13 mouse cellular contexts compared by ENCODE assay signal in genomic region chr1:183763864-183764726, GRCm38 (mm10).
DNase-seq lines count a peak whose midpoint lies in the region; ATAC-seq and TF ChIP-seq lines count a peak whose summit lies in the region.
"Had no signal": no experiment of that assay in that cellular context is flagged by ENCODE, and none has a peak within 500 bp of the region (broad histone marks: within the 10 kb centered on the region; RNA-seq: fewer than 3 reads in every experiment).

No protein-coding gene starts in this region.

- peak; percentile 84 for DNase-seq in midbrain, embryonic 11.5 days (ENCODE audit: low spot score, missing footprints)
- peak; percentile 29 for DNase-seq in embryonic facial prominence, embryonic 10.5 days (ENCODE audit: low spot score)
- no peak for DNase-seq in neural tube, embryonic 10.5 days (ENCODE audit: extremely low spot score, low spot score)
- no peak for DNase-seq in right cerebral cortex, adult 2 months (ENCODE audit: low spot score in 2 of 2)
- DNase-seq: gastrocnemius, postnatal 14 days had no signal

- no peak for ATAC-seq in midbrain, embryonic 11.5 days (ENCODE audit: low FRiP score)
- ATAC-seq in midbrain, embryonic 13.5 days, result no peak
- ATAC-seq in kidney, embryonic 16.5 days (ENCODE audit: low FRiP score, low TSS enrichment), result peak; percentile 97
- ATAC-seq in forebrain, embryonic 13.5 days, result no peak
- ATAC-seq: activated CD4-positive, CD25-positive, alpha-beta regulatory T cell, adult 4 months had no signal

- no peaks in the 10 kb centered on the region for H3K36me3 ChIP-seq in midbrain, embryonic 11.5 days (ENCODE audit: control insufficient read depth, insufficient read depth, low read length)
- no peaks in the 10 kb centered on the region for H3K36me3 ChIP-seq in midbrain, embryonic 13.5 days
- no peaks in the 10 kb centered on the region for H3K36me3 ChIP-seq in embryonic facial prominence, embryonic 10.5 days (replicated peaks)
- no peaks in the 10 kb centered on the region for H3K36me3 ChIP-seq in kidney, embryonic 16.5 days (ENCODE audit: insufficient read depth, low read length)
- no peaks in the 10 kb centered on the region for H3K36me3 ChIP-seq in small intestine, adult 2 months (ENCODE audit: control insufficient read depth, insufficient read depth, low read length)
- no peaks in the 10 kb centered on the region for H3K36me3 ChIP-seq in forebrain, embryonic 13.5 days (ENCODE audit: poor library complexity, severe bottlenecking)
- H3K36me3 ChIP-seq: embryonic facial prominence, embryonic 15.5 days; limb, embryonic 15.5 days had no signal

- H3K9me3 ChIP-seq in midbrain, embryonic 11.5 days (ENCODE audit: control insufficient read depth, low read length), result no peaks in the 10 kb centered on the region
- H3K9me3 ChIP-seq in midbrain, embryonic 13.5 days, result no peaks in the 10 kb centered on the region
- H3K9me3 ChIP-seq in embryonic facial prominence, embryonic 10.5 days, result no peaks in the 10 kb centered on the region
- H3K9me3 ChIP-seq in kidney, embryonic 16.5 days (ENCODE audit: low read length), result no peaks in the 10 kb centered on the region
- no peaks in the 10 kb centered on the region for H3K9me3 ChIP-seq in forebrain, embryonic 13.5 days (replicated peaks)
- H3K9me3 ChIP-seq: embryonic facial prominence, embryonic 15.5 days; limb, embryonic 15.5 days had no signal

- H3K27me3 ChIP-seq in midbrain, embryonic 11.5 days (ENCODE audit: control insufficient read depth, insufficient read depth, low read length), result no peaks in the 10 kb centered on the region; the same call in 1 of the 2 replicates
- no peaks in the 10 kb centered on the region for H3K27me3 ChIP-seq in midbrain, embryonic 13.5 days
- H3K27me3 ChIP-seq in embryonic facial prominence, embryonic 10.5 days (replicated peaks; ENCODE audit: low read depth, poor library complexity, severe bottlenecking), result no peaks in the 10 kb centered on the region
- H3K27me3 ChIP-seq in kidney, embryonic 16.5 days (ENCODE audit: insufficient read depth, low read length), result no peaks in the 10 kb centered on the region
- H3K27me3 ChIP-seq in small intestine, adult 2 months (ENCODE audit: control insufficient read depth, insufficient read depth, low read length), result no peaks in the 10 kb centered on the region
- no peaks in the 10 kb centered on the region for H3K27me3 ChIP-seq in forebrain, embryonic 13.5 days
- H3K27me3 ChIP-seq: CH12.LX; embryonic facial prominence, embryonic 15.5 days; limb, embryonic 15.5 days had no signal

- TF ChIP-seq CTCF in small intestine, adult 2 months (IDR thresholded peaks at IDR 0.05; ENCODE audit: extremely low read depth, insufficient read length, insufficient replicate concordance, low read depth, low read length), result no peak

- H3K4me3 ChIP-seq in midbrain, embryonic 11.5 days (ENCODE audit: low read depth, low read length), result no peak overlapping the region
- H3K4me3 ChIP-seq in midbrain, embryonic 13.5 days (replicated peaks), result no peak overlapping the region
- no peak overlapping the region for H3K4me3 ChIP-seq in embryonic facial prominence, embryonic 10.5 days
- H3K4me3 ChIP-seq in kidney, embryonic 16.5 days (ENCODE audit: low read length), result no peak overlapping the region
- H3K4me3 ChIP-seq in small intestine, adult 2 months (ENCODE audit: low read depth, low read length), result no peak overlapping the region
- no peak overlapping the region for H3K4me3 ChIP-seq in forebrain, embryonic 13.5 days
- H3K4me3 ChIP-seq: embryonic facial prominence, embryonic 15.5 days; limb, embryonic 15.5 days had no signal

- H3K9ac ChIP-seq in midbrain, embryonic 11.5 days (ENCODE audit: low read length), result no peak overlapping the region
- no peak overlapping the region for H3K9ac ChIP-seq in midbrain, embryonic 13.5 days (replicated peaks)
- no peak overlapping the region for H3K9ac ChIP-seq in kidney, embryonic 16.5 days (replicated peaks; ENCODE audit: low read length)
- no peak overlapping the region for H3K9ac ChIP-seq in forebrain, embryonic 13.5 days
- H3K9ac ChIP-seq: embryonic facial prominence, embryonic 15.5 days; limb, embryonic 15.5 days had no signal

- no peak overlapping the region for H3K27ac ChIP-seq in midbrain, embryonic 11.5 days (ENCODE audit: low read depth, low read length)
- H3K27ac ChIP-seq in midbrain, embryonic 13.5 days, result no peak overlapping the region
- H3K27ac ChIP-seq in embryonic facial prominence, embryonic 10.5 days (replicated peaks), result no peak overlapping the region
- H3K27ac ChIP-seq in kidney, embryonic 16.5 days (ENCODE audit: low read length), result peak overlapping the region; percentile 62; the same call in 1 of the 2 replicates
- H3K27ac ChIP-seq in small intestine, adult 2 months (ENCODE audit: insufficient read depth, low read depth, low read length), result peak overlapping the region; percentile 89
- H3K27ac ChIP-seq in forebrain, embryonic 13.5 days, result no peak overlapping the region
- H3K27ac ChIP-seq: embryonic facial prominence, embryonic 15.5 days; limb, embryonic 15.5 days had no signal

- H3K4me1 ChIP-seq in midbrain, embryonic 11.5 days (ENCODE audit: control insufficient read depth, insufficient read depth, low read length), result no peaks in the 10 kb centered on the region
- no peaks in the 10 kb centered on the region for H3K4me1 ChIP-seq in midbrain, embryonic 13.5 days (replicated peaks)
- 0 out of 2 replicates have a peak, but pooled peaks cover 3% of the 10 kb centered on the region for H3K4me1 ChIP-seq in embryonic facial prominence, embryonic 10.5 days
- peaks cover 8% of the 10 kb centered on the region; the same call in 1 of the 2 replicates for H3K4me1 ChIP-seq in kidney, embryonic 16.5 days (ENCODE audit: insufficient read depth, low read length)
- H3K4me1 ChIP-seq in small intestine, adult 2 months (ENCODE audit: control insufficient read depth, insufficient read depth, insufficient read length, low read length), result peaks cover 15% of the 10 kb centered on the region
- H3K4me1 ChIP-seq in forebrain, embryonic 13.5 days, result no peaks in the 10 kb centered on the region; the same call in 1 of the 2 replicates
- H3K4me1 ChIP-seq: embryonic facial prominence, embryonic 15.5 days; limb, embryonic 15.5 days had no signal

- WGBS in midbrain, embryonic 11.5 days, result 66% methylated on average over 11 of the region's 11 CpGs
- WGBS in midbrain, embryonic 13.5 days, result 56% methylated on average over 11 of the region's 11 CpGs
- 75% methylated on average over 11 of the region's 11 CpGs for WGBS in embryonic facial prominence, embryonic 10.5 days
- WGBS in kidney, embryonic 16.5 days, result 47% methylated on average over 11 of the region's 11 CpGs
- 22% methylated on average over 11 of the region's 11 CpGs for WGBS in small intestine, adult 2 months
- 63% methylated on average over 11 of the region's 11 CpGs for WGBS in forebrain, embryonic 13.5 days

- H3K4me2 ChIP-seq in midbrain, embryonic 11.5 days, result no peak overlapping the region
- H3K4me2 ChIP-seq in midbrain, embryonic 13.5 days (replicated peaks), result no peak overlapping the region
- no peak overlapping the region for H3K4me2 ChIP-seq in kidney, embryonic 16.5 days (replicated peaks; ENCODE audit: low read depth, low read length)
- no peak overlapping the region for H3K4me2 ChIP-seq in forebrain, embryonic 13.5 days
- H3K4me2 ChIP-seq: embryonic facial prominence, embryonic 15.5 days; limb, embryonic 15.5 days had no signal

- TF ChIP-seq POLR2A in small intestine, adult 2 months (IDR thresholded peaks at IDR 0.05; ENCODE audit: low read depth, low read length), result no peak

Comparison
In these comparisons a context has a peak if more than half of its experiments do, and no peak if none do; other contexts are left out.
1. DNase-seq: peak in midbrain, embryonic 11.5 days (single experiment) and embryonic facial prominence, embryonic 10.5 days (single experiment); none in neural tube, embryonic 10.5 days (single experiment) and right cerebral cortex, adult 2 months (0 of 2).
2. H3K27ac ChIP-seq: peak in kidney, embryonic 16.5 days (single experiment) and small intestine, adult 2 months (single experiment); none in midbrain, embryonic 11.5 days (single experiment), midbrain, embryonic 13.5 days (single experiment), embryonic facial prominence, embryonic 10.5 days (single experiment) and forebrain, embryonic 13.5 days (single experiment).